Mouse (Mus musculus) liver, embryonic 13.5 days (tissue): ENCODE measurements around the gene Ccr9. TPM values are rescaled to one million over a fixed set of nuclear protein-coding genes. Genes with fewer than 3 reads are reported as not detected.
"Not testable (repeated sequence)": the region's sequence is repeated elsewhere in the genome, so short reads cannot be mapped to it uniquely, and the experiment has no call there.

ENCODE experiments used
- ATAC-seq: fragments of 200-750 bp; cut with Nextera tagmentation; 2 replicates; pipeline ENCODE4 v1.8.0; 2017; ENCODE audit warnings: low read depth, mild to moderate bottlenecking, moderate number of reproducible peaks, moderate library complexity
- DNase-seq: peaks from one replicate; pipeline ENCODE4 v3.0.0; 2022
- H3K27ac ChIP-seq: fragments of 300-500 bp; sonication (generic); 2 replicates; pipeline ENCODE4 v1.5.1; 2015; ENCODE audit warnings: moderate library complexity, mild to moderate bottlenecking, inconsistent platforms
- H3K27me3 ChIP-seq: fragments of 300-500 bp; sonication (generic); 2 replicates; pipeline ENCODE4 v1.6.1; 2015; ENCODE audit warnings: mild to moderate bottlenecking, inconsistent platforms
- H3K36me3 ChIP-seq: fragments of 300-500 bp; sonication (generic); 2 replicates; pipeline ENCODE4 v1.6.1; 2015; ENCODE audit warnings: mild to moderate bottlenecking, inconsistent platforms
- H3K4me1 ChIP-seq: fragments of 300-500 bp; sonication (generic); replicated peaks from 2 replicates; pipeline ENCODE4 v1.6.1; 2015; ENCODE audit warnings: inconsistent platforms
- H3K4me2 ChIP-seq: fragments of 300-500 bp; sonication (generic); 2 replicates; pipeline ENCODE4 v1.6.1; 2015; ENCODE audit warnings: inconsistent platforms, mild to moderate bottlenecking, moderate library complexity
- H3K4me3 ChIP-seq: fragments of 300-500 bp; sonication (generic); replicated peaks from 2 replicates; pipeline ENCODE4 v1.5.1; 2015; ENCODE audit warnings: mild to moderate bottlenecking, inconsistent platforms
- H3K9ac ChIP-seq: fragments of 300-500 bp; sonication (generic); 2 replicates; pipeline ENCODE4 v1.6.1; 2015; ENCODE audit warnings: mild to moderate bottlenecking, inconsistent platforms
- H3K9me3 ChIP-seq: fragments of 300-500 bp; sonication (generic); replicated peaks from 2 replicates; pipeline ENCODE4 v1.6.1; 2016; ENCODE audit warnings: inconsistent platforms
- WGBS: fragments of 180-500 bp; shearing (Covaris S2); methylation state at CpG from one replicate; pipeline ENCODE4 v1.1.7; 2015; ENCODE audit not compliant: insufficient replicate concordance; 5-methylcytosine and 5-hydroxymethylcytosine counted together
- polyA plus RNA-seq: library from polyadenylated mRNA; unstranded; fragments of >200 nt; fragmentation: Nextera tagmentation; extraction: Ambion mirVana; gene quantifications from 2 replicates; pipeline ENCODE4 v1.2.1, GENCODE M21; 2015

The Ccr9 gene
- polyA plus RNA-seq, 1 experiment from 2014 or later, result 0.39 TPM

DNA sequence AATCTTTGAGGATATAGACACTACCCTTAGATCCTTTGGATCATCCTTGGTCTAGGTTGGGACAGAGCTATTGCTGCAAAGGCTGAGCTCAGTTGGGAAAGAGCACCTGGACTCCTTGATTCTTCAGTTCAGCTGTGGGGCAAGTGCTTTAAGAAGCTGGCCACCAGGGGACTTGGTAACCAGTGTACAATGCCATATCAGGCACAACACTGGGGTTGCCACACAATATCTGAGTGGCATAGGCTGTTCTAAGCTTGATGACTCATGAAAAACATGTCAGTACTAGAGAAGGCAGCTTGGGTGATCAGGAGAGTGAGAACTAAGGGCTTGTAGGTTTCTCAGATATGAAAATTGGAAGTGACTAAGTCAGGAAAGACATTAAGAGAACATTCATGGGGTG, 19.3 kb upstream of the Ccr9 start:
- Histone ChIP-seq H3K9me3 (no peaks in the 10 kb centered on the region), H3K27me3 (no peaks in the 10 kb centered on the region; the same call in 1 of the 2 replicates), H3K4me3 (no peak overlapping the region), H3K36me3 (no peaks in the 10 kb centered on the region), H3K27ac (no peak overlapping the region), H3K4me1 (no peaks in the 10 kb centered on the region), H3K4me2 (no peak overlapping the region), H3K9ac (no peak overlapping the region)
- ATAC-seq (no peak), DNase-seq (no peak)

DNA sequence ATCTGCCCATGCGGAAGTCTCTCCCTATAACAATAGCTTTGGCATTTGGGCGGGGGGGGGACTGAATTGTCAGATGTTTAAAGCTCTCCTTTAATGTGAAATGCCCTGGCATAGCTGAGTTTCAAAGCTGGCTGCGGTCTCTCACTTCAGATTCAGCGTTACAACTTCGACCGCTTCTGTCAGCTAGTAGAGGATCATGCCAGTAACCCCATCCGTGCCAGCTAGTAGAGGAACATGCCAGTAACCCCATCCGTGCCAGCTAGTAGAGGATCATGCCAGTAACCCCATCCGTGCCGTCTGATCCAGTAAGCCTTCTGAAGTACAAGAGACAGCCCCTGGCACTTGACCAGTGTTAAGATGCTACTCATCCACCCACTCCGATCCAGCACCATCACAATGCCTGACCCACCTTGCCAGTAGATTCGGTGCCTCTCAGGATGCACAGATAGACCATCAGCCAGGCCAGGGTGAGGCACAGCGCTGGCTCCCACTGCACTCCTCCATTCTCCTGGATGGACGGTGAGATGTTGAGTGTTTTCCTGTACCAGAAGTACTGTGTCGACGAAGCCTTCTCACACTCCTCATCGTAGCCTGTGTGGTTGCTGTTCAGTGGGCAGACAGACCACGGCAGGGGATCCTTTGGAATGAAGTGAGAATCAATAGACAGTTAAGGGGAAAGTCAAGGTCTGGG, 18.1 kb upstream of the Ccr9 start:
- DNase-seq, ATAC-seq, H3K4me1 ChIP-seq, H3K27ac ChIP-seq, H3K9ac ChIP-seq, H3K27me3 ChIP-seq, H3K36me3 ChIP-seq, H3K9me3 ChIP-seq, H3K4me3 ChIP-seq, H3K4me2 ChIP-seq: not testable (repeated sequence)
- 71% methylated on average over 18 of the region's 18 CpGs for WGBS

DNA sequence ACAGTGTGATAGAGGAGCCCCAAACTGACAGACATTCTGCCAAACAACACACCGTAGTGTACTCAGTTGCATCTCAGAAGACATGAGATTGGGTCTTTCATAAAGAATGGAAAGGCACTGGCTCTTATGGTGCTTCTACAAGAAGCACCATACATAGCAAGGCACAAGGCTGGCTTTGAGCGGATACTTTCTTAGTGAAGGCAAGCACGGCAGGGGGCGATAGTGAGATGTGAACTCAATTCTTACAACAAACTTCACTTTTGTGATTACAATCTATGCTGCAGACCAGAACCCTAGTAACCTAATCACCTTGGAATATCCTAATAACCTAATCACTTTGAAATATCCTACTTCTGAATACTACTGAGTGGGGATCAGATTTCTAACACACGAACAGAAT, 12.6 kb upstream of the Ccr9 start:
- DNase-seq, result peak; percentile 14
- 35% methylated on average over 5 of the region's 5 CpGs for WGBS

DNA sequence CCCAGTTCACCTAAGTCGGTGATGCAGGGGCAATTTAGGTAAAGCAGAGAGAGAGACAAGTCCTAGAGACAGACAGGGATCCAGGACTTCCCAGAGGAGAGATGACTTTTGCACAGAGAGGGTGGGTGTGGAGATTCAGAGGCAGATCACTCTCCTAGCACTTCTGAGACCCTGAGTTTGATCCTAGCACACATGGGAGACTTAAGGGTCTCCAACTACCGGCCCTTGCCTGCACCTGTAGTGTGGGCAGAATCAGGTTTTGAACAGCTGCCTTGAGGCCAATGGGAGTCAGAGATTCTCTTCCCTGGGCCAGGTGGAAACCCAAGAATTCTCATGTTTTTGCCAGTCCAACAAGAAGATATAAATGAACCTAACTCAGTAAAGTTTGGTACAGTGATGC, 959 bp downstream of the Ccr9 start:
- Histone ChIP-seq H3K27me3 (peaks cover 83% of the 10 kb centered on the region), H3K4me2 (peak overlapping the region; percentile 96), H3K4me1 (peaks cover 18% of the 10 kb centered on the region), H3K9me3 (no peaks in the 10 kb centered on the region), H3K36me3 (no peaks in the 10 kb centered on the region), H3K27ac (no peak overlapping the region), H3K4me3 (peak overlapping the region; percentile 72), H3K9ac (peak overlapping the region; percentile 77)
- 26% methylated on average over 2 of the region's 2 CpGs for WGBS
- ATAC-seq, result no peak
- DNase-seq, result no peak

More for the DNA sequence above, 12.6 kb upstream of the Ccr9 start:
- no peak for ATAC-seq
- Histone ChIP-seq H3K4me1 (no peaks in the 10 kb centered on the region), H3K9me3 (no peaks in the 10 kb centered on the region), H3K9ac (no peak overlapping the region), H3K4me3 (no peak overlapping the region), H3K27ac (no peak overlapping the region), H3K36me3 (no peaks in the 10 kb centered on the region), H3K27me3 (no peaks in the 10 kb centered on the region; the same call in 1 of the 2 replicates), H3K4me2 (no peak overlapping the region)

DNA sequence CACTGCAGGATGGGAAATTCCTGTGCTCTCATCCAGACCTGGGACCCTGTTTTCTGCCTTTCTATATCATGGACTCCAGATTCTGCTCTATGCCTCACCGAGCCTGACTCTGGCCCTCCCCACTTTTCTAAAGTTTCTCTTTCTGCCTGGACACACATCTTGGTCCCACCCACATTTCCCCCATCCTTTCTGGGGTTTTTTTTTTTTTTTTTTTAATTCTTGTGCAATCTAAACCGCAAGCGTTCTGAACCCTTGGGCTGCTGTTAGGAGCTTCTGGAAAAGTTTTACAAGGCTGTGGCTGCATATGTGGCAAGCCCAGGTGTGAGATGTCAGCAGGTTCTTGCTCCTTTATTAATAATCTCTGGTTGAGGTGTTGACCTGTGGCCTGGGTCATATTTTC, 5.5 kb downstream of the Ccr9 start:
- 33% methylated on average over 3 of the region's 3 CpGs for WGBS
- DNase-seq (no peak), ATAC-seq (no peak)
- H3K9me3 ChIP-seq, result no peaks in the 10 kb centered on the region
- peaks cover 38% of the 10 kb centered on the region for H3K27me3 ChIP-seq
- H3K4me2 ChIP-seq, result no peak overlapping the region
- H3K9ac ChIP-seq, result no peak overlapping the region
- H3K27ac ChIP-seq, result no peak overlapping the region
- no peaks in the 10 kb centered on the region for H3K36me3 ChIP-seq
- H3K4me1 ChIP-seq, result peaks cover 10% of the 10 kb centered on the region
- H3K4me3 ChIP-seq, result no peak overlapping the region

DNA sequence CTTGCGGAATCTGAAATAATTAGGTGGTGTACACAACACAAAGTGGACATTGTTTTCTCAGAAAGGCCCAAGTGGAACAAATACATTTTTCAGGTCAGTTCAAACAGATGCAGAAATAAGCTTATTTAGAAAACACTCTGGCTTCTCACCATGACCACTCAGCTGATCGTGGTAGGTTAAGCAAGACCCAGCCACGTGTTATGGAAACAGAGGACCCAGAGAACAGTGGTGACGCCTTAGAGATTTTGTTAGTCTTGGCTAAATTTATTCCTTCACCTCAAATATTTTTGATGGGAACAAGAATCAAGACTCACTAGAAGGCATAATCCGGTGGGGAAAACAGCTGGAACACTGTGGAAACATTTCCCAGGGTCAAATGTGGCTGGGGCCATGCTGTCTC, 8.0 kb downstream of the Ccr9 start:
- no peak overlapping the region for H3K27ac ChIP-seq
- DNase-seq (no peak), ATAC-seq (no peak)
- H3K4me1 ChIP-seq, result 0 out of 2 replicates have a peak, but pooled peaks cover 3% of the 10 kb centered on the region
- 73% methylated on average over 5 of the region's 5 CpGs for WGBS
- no peak overlapping the region for H3K4me2 ChIP-seq
- peaks cover 13% of the 10 kb centered on the region for H3K27me3 ChIP-seq
- H3K36me3 ChIP-seq, result no peaks in the 10 kb centered on the region
- no peak overlapping the region for H3K9ac ChIP-seq
- H3K9me3 ChIP-seq, result no peaks in the 10 kb centered on the region
- no peak overlapping the region for H3K4me3 ChIP-seq

DNA sequence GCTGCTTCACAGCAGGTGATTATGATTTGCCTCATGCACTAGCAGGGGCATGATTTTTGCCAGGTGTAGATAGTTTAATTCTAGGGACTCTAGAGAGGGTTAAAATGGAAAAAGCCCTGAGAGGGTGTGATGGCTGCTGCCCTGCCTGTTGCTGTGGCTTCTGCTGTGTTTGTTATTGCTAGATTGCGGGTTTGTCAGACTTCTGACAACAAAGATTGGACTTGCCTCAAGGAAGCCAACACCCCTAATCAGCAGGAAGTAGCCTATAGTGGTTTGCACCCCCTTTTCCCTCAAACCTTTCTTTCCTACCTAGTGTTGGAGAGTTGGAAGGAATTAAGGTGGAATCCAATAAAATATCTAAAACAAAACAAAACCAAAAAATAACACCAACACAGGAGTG, 10.0 kb downstream of the Ccr9 start:
- peaks cover 4% of the 10 kb centered on the region; the same call in 1 of the 2 replicates for H3K27me3 ChIP-seq
- H3K36me3 ChIP-seq, result no peaks in the 10 kb centered on the region
- no peak overlapping the region for H3K27ac ChIP-seq
- H3K9ac ChIP-seq, result no peak overlapping the region
- H3K4me2 ChIP-seq, result no peak overlapping the region
- 14% methylated on average over 1 of the region's 1 CpGs for WGBS
- H3K9me3 ChIP-seq, result no peaks in the 10 kb centered on the region
- no peak for DNase-seq
- peak; percentile 48; the same call in 1 of the 2 replicates for ATAC-seq
- no peak overlapping the region for H3K4me3 ChIP-seq
- H3K4me1 ChIP-seq, result 0 out of 2 replicates have a peak, but pooled peaks cover 3% of the 10 kb centered on the region

DNA sequence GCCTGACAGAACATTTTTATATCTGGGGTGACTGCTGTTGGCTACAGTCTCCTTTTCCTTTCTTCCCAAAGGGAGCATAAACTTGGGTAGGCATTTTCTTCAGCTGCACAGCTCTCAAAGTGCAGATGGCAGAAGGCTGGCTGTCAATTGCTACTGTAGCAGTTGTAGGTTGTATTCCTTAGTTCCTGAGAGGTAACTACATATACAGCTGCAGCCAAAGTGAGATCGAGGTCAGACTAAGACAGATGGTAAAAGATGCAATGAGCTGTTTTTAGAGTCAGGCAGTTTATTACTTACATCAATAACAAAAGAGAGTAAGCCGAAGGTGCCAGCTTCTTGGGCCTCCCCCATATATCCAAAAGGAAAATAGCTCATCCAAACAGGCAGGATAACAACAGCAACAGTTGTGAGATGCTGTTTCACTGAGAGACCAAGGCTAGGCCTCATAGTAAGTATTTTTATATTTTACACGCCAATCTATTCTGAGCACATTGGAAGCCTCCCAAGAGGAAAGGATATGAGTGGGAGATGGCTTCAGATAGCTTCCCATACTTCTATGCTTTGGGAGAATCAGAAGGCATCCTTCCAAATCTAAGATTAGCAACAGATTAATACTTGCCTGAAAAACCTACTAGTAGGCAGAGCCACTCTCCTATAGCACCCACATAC, 17.5 kb downstream of the Ccr9 start:
- Histone ChIP-seq H3K27me3 (no peaks in the 10 kb centered on the region), H3K36me3 (peaks cover 11% of the 10 kb centered on the region), H3K4me1 (peaks cover 5% of the 10 kb centered on the region; the same call in 1 of the 2 replicates), H3K27ac (no peak overlapping the region), H3K9me3 (no peaks in the 10 kb centered on the region), H3K4me3 (no peak overlapping the region), H3K9ac (no peak overlapping the region), H3K4me2 (no peak overlapping the region)
- ATAC-seq (no peak), DNase-seq (no peak)
- 77% methylated on average over 3 of the region's 3 CpGs for WGBS

DNA sequence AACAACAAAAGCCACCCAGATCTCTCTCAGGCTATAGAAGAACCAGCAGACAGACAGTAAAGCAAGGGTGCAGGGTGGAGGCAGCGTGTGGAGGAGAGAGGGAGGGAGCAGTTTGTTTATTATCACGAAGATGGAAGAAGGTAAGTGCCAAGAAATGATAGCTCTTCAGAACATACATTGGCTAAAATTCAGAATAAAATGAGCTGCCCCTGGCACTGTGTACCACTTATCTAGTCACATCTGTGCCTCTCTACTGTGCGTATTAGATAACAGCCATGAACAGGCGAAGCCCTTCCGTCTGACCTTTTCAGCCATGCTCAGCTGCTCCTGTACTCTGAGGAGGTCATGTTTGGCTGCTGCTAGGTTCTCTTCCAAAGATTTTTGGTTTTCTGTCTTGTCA, 23.6 kb downstream of the Ccr9 start:
- H3K27ac ChIP-seq, result peak overlapping the region; percentile 85
- peak; percentile 61 for DNase-seq

DNA sequence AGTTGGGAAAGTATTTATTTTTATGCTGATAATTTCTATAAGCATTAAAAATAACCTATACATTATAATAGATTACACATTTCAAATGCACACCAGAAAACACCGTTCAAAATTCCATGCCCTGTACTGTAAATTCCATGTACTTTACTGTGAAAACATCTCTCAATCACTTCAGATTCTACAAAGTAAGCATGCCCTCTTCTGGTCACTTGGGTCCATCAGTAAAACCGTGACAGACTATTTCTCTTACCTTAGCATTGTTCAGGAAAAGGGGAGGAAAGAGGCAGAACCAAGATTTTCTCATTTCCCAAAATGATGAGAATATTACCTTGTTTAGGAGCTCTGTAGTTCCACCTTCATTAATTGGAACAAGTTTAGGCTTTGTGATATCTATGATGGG, 31.0 kb downstream of the Ccr9 start:
- Histone ChIP-seq H3K4me3 (no peak overlapping the region), H3K36me3 (peaks cover 26% of the 10 kb centered on the region), H3K27ac (no peak overlapping the region), H3K9ac (no peak overlapping the region), H3K9me3 (no peaks in the 10 kb centered on the region), H3K27me3 (no peaks in the 10 kb centered on the region), H3K4me1 (no peaks in the 10 kb centered on the region), H3K4me2 (no peak overlapping the region)
- ATAC-seq, result no peak
- 37% methylated on average over 2 of the region's 2 CpGs for WGBS
- no peak for DNase-seq

More for the DNA sequence above, 23.6 kb downstream of the Ccr9 start:
- Histone ChIP-seq H3K4me2 (peak overlapping the region; percentile 38), H3K27me3 (no peaks in the 10 kb centered on the region), H3K4me1 (peaks cover 25% of the 10 kb centered on the region), H3K4me3 (no peak overlapping the region), H3K36me3 (peaks cover 11% of the 10 kb centered on the region), H3K9me3 (no peaks in the 10 kb centered on the region), H3K9ac (peak overlapping the region; percentile 37; the same call in 1 of the 2 replicates)
- 21% methylated on average over 5 of the region's 5 CpGs for WGBS
- ATAC-seq, result peak; percentile 99

DNA sequence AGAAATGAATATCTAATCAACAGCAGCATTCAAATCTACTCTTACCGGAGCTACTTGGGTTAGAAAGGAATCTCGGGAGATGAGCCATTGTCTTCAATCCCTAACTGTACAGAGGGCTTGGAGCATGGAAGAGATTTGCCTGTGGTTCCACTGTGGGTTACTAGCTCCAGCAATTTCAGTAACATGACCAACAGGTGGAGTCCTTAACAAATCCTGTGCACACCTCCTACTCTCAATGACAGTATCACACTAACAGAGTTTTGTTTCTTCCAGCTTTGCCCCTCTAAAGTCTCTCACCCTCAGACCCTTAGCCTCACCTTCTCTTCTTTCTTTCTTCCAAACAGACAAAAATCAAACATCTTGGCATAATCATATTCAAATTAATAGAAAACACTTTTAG, 34.9 kb downstream of the Ccr9 start:
- 77% methylated on average over 2 of the region's 2 CpGs for WGBS
- H3K36me3 ChIP-seq, result peaks cover 21% of the 10 kb centered on the region
- H3K4me3 ChIP-seq, result no peak overlapping the region

More for the DNA sequence above, 34.9 kb downstream of the Ccr9 start:
- Histone ChIP-seq H3K4me2 (no peak overlapping the region), H3K27ac (no peak overlapping the region), H3K9me3 (no peaks in the 10 kb centered on the region), H3K27me3 (no peaks in the 10 kb centered on the region), H3K9ac (no peak overlapping the region), H3K4me1 (peaks cover 15% of the 10 kb centered on the region)
- no peak for ATAC-seq
- no peak for DNase-seq
